Mouse (Mus musculus) forebrain, embryonic 16.5 days (tissue): Measurements from ENCODE around the gene Tead3. TPM values are rescaled to one million over a fixed set of nuclear protein-coding genes. Genes with fewer than 3 reads are reported as not detected.
"Not testable (repeated sequence)": the region's sequence is repeated elsewhere in the genome, so short reads cannot be mapped to it uniquely, and the experiment has no call there.

Source experiments
- ATAC-seq: fragments of 200-750 bp; cut with Nextera tagmentation; 2 replicates; pipeline ENCODE4 v1.8.0; 2017; ENCODE audit warnings: mild to moderate bottlenecking, moderate library complexity
- H3K27ac ChIP-seq: fragments of 300-500 bp; sonication (generic); 2 replicates; pipeline ENCODE4 v1.5.1; 2014; ENCODE audit warnings: low read length, control low read depth
- H3K27me3 ChIP-seq: fragments of 300-500 bp; sonication (generic); replicated peaks from 2 replicates; pipeline ENCODE4 v1.6.1; 2014; ENCODE audit warnings: low read length; ENCODE audit not compliant: control insufficient read depth, insufficient read depth
- H3K36me3 ChIP-seq: fragments of 300-500 bp; sonication (generic); 2 replicates; pipeline ENCODE4 v1.6.1; 2014; ENCODE audit not compliant: control insufficient read depth, insufficient read depth
- H3K4me1 ChIP-seq: fragments of 300-500 bp; sonication (generic); replicated peaks from 2 replicates; pipeline ENCODE4 v1.6.1; 2014; ENCODE audit warnings: low read length; ENCODE audit not compliant: control insufficient read depth, insufficient read depth
- H3K4me2 ChIP-seq: fragments of 300-500 bp; sonication (generic); 2 replicates; pipeline ENCODE4 v1.6.1; 2014; ENCODE audit warnings: mild to moderate bottlenecking, low read length, control low read depth
- H3K4me3 ChIP-seq: fragments of 300-500 bp; sonication (generic); replicated peaks from 2 replicates; pipeline ENCODE4 v1.5.1; 2014; ENCODE audit warnings: mild to moderate bottlenecking, low read length, control low read depth
- H3K9ac ChIP-seq: fragments of 300-500 bp; sonication (generic); replicated peaks from 2 replicates; pipeline ENCODE4 v1.6.1; 2014; ENCODE audit warnings: low read depth, low read length, control low read depth
- H3K9me3 ChIP-seq: fragments of 300-500 bp; sonication (generic); 2 replicates; pipeline ENCODE4 v1.6.1; 2016; ENCODE audit warnings: low read length; ENCODE audit not compliant: control insufficient read depth
- WGBS: fragments of 180-500 bp; shearing (Covaris S2); extraction: QIAGEN DNeasy Blood & Tissue Kit; methylation state at CpG from one replicate; pipeline ENCODE4 v1.1.7; 2014; 5-methylcytosine and 5-hydroxymethylcytosine counted together
- polyA plus RNA-seq: library from polyadenylated mRNA; unstranded; fragments of >200 nt; fragmentation: Nextera tagmentation; extraction: Ambion mirVana; gene quantifications from 2 replicates; pipeline ENCODE4 v1.2.1, GENCODE M21; 2015

Gene Tead3
- polyA plus RNA-seq, 1 experiment from 2014 or later = 1.8 TPM

- H3K9me3 ChIP-seq = no peaks in the 10 kb centered on the region
- 35% methylated on average over 11 of the region's 11 CpGs for WGBS
- H3K4me1 ChIP-seq = peaks cover 10% of the 10 kb centered on the region
- H3K27me3 ChIP-seq = peaks cover 55% of the 10 kb centered on the region
- H3K27ac ChIP-seq = no peak overlapping the region
- ATAC-seq = no peak
- H3K36me3 ChIP-seq = no peaks in the 10 kb centered on the region
- peak overlapping the region; percentile 43 for H3K4me2 ChIP-seq
- peak overlapping the region; percentile 26 for H3K4me3 ChIP-seq
- H3K9ac ChIP-seq = no peak overlapping the region
Measured at GRCm38 (mm10) chr17:28361921-28362652, 11.5 kb upstream of the Tead3 start.

GRCm38 (mm10) chr17:28360531-28361277 is 10.1 kb upstream of the Tead3 start:
- Histone ChIP-seq H3K9me3 (no peaks in the 10 kb centered on the region), H3K27ac (no peak overlapping the region), H3K4me3 (no peak overlapping the region), H3K9ac (no peak overlapping the region), H3K27me3 (peaks cover 50% of the 10 kb centered on the region), H3K4me1 (peaks cover 10% of the 10 kb centered on the region), H3K4me2 (no peak overlapping the region), H3K36me3 (no peaks in the 10 kb centered on the region)
- no peak for ATAC-seq
- 81% methylated on average over 9 of the region's 9 CpGs for WGBS

- H3K36me3 ChIP-seq, H3K9ac ChIP-seq, H3K27ac ChIP-seq, H3K4me1 ChIP-seq, H3K4me2 ChIP-seq, H3K9me3 ChIP-seq, ATAC-seq, H3K4me3 ChIP-seq: not testable (repeated sequence)
- H3K27me3 ChIP-seq = peaks cover 32% of the 10 kb centered on the region
- 14% methylated on average over 22 of the region's 24 CpGs for WGBS
Measured at GRCm38 (mm10) chr17:28358576-28359261, 8.1 kb upstream of the Tead3 start.

- ATAC-seq = no peak
- no peaks in the 10 kb centered on the region for H3K36me3 ChIP-seq
- no peak overlapping the region for H3K4me3 ChIP-seq
- H3K4me1 ChIP-seq = peaks cover 9% of the 10 kb centered on the region
- peaks cover 19% of the 10 kb centered on the region for H3K27me3 ChIP-seq
- H3K9me3 ChIP-seq = no peaks in the 10 kb centered on the region
- no peak overlapping the region for H3K27ac ChIP-seq
- no peak overlapping the region for H3K9ac ChIP-seq
- no peak overlapping the region for H3K4me2 ChIP-seq
- WGBS = 85% methylated on average over 12 of the region's 12 CpGs
Measured at GRCm38 (mm10) chr17:28355871-28356270, 5.3 kb upstream of the Tead3 start.

GRCm38 (mm10) chr17:28352018-28352417 is 1.4 kb upstream of the Tead3 start:
- H3K4me3 ChIP-seq = no peak overlapping the region
- H3K27me3 ChIP-seq = peaks cover 5% of the 10 kb centered on the region
- no peak overlapping the region for H3K27ac ChIP-seq
- no peaks in the 10 kb centered on the region for H3K9me3 ChIP-seq
- WGBS = 23% methylated on average over 11 of the region's 11 CpGs
- no peak overlapping the region for H3K9ac ChIP-seq
- no peak for ATAC-seq
- no peaks in the 10 kb centered on the region for H3K36me3 ChIP-seq
- no peak overlapping the region for H3K4me2 ChIP-seq
- peaks cover 19% of the 10 kb centered on the region for H3K4me1 ChIP-seq

GRCm38 (mm10) chr17:28351353-28351890 is 805 bp upstream of the Tead3 start:
- WGBS = under 1% methylated on average over 29 of the region's 29 CpGs
- Histone ChIP-seq H3K36me3 (no peaks in the 10 kb centered on the region), H3K27ac (no peak overlapping the region), H3K27me3 (peaks cover 5% of the 10 kb centered on the region), H3K4me2 (peak overlapping the region; percentile 95), H3K4me3 (peak overlapping the region; percentile 67), H3K9me3 (no peaks in the 10 kb centered on the region), H3K9ac (peak overlapping the region; percentile 30), H3K4me1 (peaks cover 19% of the 10 kb centered on the region)
- no peak for ATAC-seq

- WGBS = under 1% methylated on average over 44 of the region's 54 CpGs
- peak overlapping the region; percentile 70 for H3K9ac ChIP-seq
- H3K4me2 ChIP-seq = peak overlapping the region; percentile 95
- no peaks in the 10 kb centered on the region for H3K36me3 ChIP-seq
- peaks cover 5% of the 10 kb centered on the region for H3K27me3 ChIP-seq
- ATAC-seq = peak; percentile 46
- peak overlapping the region; percentile 67 for H3K4me3 ChIP-seq
- no peaks in the 10 kb centered on the region for H3K9me3 ChIP-seq
- no peak overlapping the region for H3K27ac ChIP-seq
- H3K4me1 ChIP-seq = peaks cover 26% of the 10 kb centered on the region
Measured at GRCm38 (mm10) chr17:28349901-28350465, 634 bp downstream of the Tead3 start.

GRCm38 (mm10) chr17:28349264-28349880 is 1.2 kb downstream of the Tead3 start:
- H3K9me3 ChIP-seq = no peaks in the 10 kb centered on the region
- peak overlapping the region; percentile 67 for H3K4me3 ChIP-seq
- H3K27me3 ChIP-seq = peaks cover 5% of the 10 kb centered on the region
- H3K9ac ChIP-seq = peak overlapping the region; percentile 70
- WGBS = 7% methylated on average over 13 of the region's 13 CpGs
- no peak for ATAC-seq
- peak overlapping the region; percentile 95 for H3K4me2 ChIP-seq
- H3K36me3 ChIP-seq = no peaks in the 10 kb centered on the region
- no peak overlapping the region for H3K27ac ChIP-seq
- H3K4me1 ChIP-seq = peaks cover 30% of the 10 kb centered on the region
